Mouse (Mus musculus): ENCODE results near the gene Ccnd2.

- TF ChIP-seq CTCF (IDR thresholded peaks at IDR 0.05; ENCODE audit: low read depth), result peak; percentile 57
- no peak for TF ChIP-seq EP300 (IDR thresholded peaks at IDR 0.05; ENCODE audit: low read depth)
Measured at GRCm38 (mm10) chr6:127094565-127094964, 57.4 kb downstream of the Ccnd2 start.

Data from heart, postnatal 0 days (tissue).